Mouse (Mus musculus): ENCODE results near the gene Vnn3.

DNA sequence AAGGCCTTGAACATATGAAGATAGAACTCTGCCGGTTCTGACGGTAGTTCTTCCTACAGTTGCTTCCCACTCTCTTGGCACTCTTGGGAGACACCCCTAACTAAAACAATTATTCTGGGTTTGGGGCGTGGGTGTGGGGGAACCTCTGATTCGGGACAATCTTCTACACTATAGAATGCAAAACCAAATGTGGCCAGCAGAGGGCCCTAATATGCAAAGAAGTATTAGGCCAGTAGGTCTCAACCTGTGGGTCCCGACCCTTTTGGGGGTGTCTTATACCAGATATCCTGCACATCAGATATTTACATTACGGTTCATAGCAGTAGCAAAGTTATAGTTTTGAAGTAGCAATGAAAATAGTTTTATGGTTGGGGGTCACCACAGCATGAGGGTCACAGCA is 29.4 kb downstream of the Vnn3 start:
- TF ChIP-seq CTCF (conservative IDR thresholded peaks at IDR 0.05; ENCODE audit: insufficient read depth, insufficient read length, low read depth, low read length) = peak; percentile 40; the same call in 1 of the 2 replicates
- TF ChIP-seq POLR2A (IDR thresholded peaks at IDR 0.05; ENCODE audit: low read depth, low read length) = no peak
